10 mouse cellular contexts compared by ENCODE assay signal in the genomic region with DNA sequence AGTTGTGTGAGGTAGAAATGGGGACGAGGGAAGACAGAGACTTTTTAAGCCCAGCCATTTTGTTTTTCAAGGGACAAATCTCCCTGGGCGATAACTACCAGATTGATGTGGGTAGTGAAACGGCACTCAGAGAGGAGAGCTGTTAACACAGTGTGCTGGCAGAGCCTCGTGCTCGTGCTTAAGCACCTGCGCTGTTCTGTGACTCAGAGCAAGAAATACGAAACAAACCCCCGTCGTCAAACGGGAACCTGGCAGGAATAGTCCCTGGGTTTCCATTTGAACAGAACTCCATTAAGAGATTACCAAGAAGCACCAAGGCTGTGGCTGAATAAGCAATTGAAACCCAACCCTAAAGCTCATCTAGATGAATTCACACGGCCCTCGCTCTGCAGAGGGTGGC.
DNase-seq lines count a peak whose midpoint lies in the region; ATAC-seq lines count a peak whose summit lies in the region.
"Had no signal": no experiment of that assay in that cellular context is flagged by ENCODE, and none has a peak within 500 bp of the region (broad histone marks: within the 10 kb centered on the region; RNA-seq: fewer than 3 reads in every experiment).

No protein-coding gene starts in this region.

- H3K4me3 ChIP-seq in embryonic facial prominence, embryonic 14.5 days (ENCODE audit: low read depth, low read length): no peak overlapping the region
- no peak overlapping the region for H3K4me3 ChIP-seq in limb, embryonic 13.5 days
- H3K4me3 ChIP-seq: liver, embryonic 15.5 days; myocyte had no signal

- H3K4me1 ChIP-seq in embryonic facial prominence, embryonic 14.5 days (ENCODE audit: control insufficient read depth, insufficient read depth, low read length): peaks cover 42% of the 10 kb centered on the region
- H3K4me1 ChIP-seq in limb, embryonic 13.5 days: peaks cover 61% of the 10 kb centered on the region
- H3K4me1 ChIP-seq: liver, embryonic 15.5 days had no signal

- H3K4me2 ChIP-seq in embryonic facial prominence, embryonic 14.5 days (ENCODE audit: low read depth, low read length): no peak overlapping the region; the same call in 1 of the 2 replicates
- peak overlapping the region; percentile 16; the same call in 1 of the 2 replicates for H3K4me2 ChIP-seq in limb, embryonic 13.5 days (replicated peaks)
- H3K4me2 ChIP-seq: liver, embryonic 15.5 days had no signal

- no peaks in the 10 kb centered on the region for H3K36me3 ChIP-seq in embryonic facial prominence, embryonic 14.5 days (ENCODE audit: control insufficient read depth, insufficient read depth, low read length)
- no peaks in the 10 kb centered on the region for H3K36me3 ChIP-seq in limb, embryonic 13.5 days
- H3K36me3 ChIP-seq: liver, embryonic 15.5 days had no signal

- DNase-seq in frontal cortex, postnatal 25 days (ENCODE audit: low spot score in 2 of 2): no peak
- DNase-seq in left cerebral cortex, adult 18-20 months (ENCODE audit: low spot score in 2 of 2): peak; percentile 73 to 76
- DNase-seq in left cerebral cortex, postnatal 10 days (ENCODE audit: extremely low spot score in 1 of 2, low spot score in 2 of 2): no peak
- peak; percentile 51 for DNase-seq in embryonic facial prominence, embryonic 14.5 days (ENCODE audit: low spot score)
- no peak for DNase-seq in kidney, adult 9 months
- no peak for DNase-seq in ovary, postnatal 36 days (ENCODE audit: low spot score)

- WGBS in embryonic facial prominence, embryonic 14.5 days: 53% methylated on average over 12 of the region's 12 CpGs
- WGBS in limb, embryonic 13.5 days: 38% methylated on average over 12 of the region's 12 CpGs

- peak; percentile 78 for ATAC-seq in frontal cortex, adult (ENCODE audit: low TSS enrichment)
- ATAC-seq in embryonic facial prominence, embryonic 14.5 days (ENCODE audit: low read depth): peak; percentile 70; the same call in 1 of the 2 replicates
- ATAC-seq in limb, embryonic 13.5 days (ENCODE audit: low FRiP score, low read depth): no peak

- no peak overlapping the region for H3K9ac ChIP-seq in embryonic facial prominence, embryonic 14.5 days (ENCODE audit: low read depth, low read length)
- no peak overlapping the region for H3K9ac ChIP-seq in limb, embryonic 13.5 days
- H3K9ac ChIP-seq: liver, embryonic 15.5 days had no signal

- no peak overlapping the region for H3K27ac ChIP-seq in embryonic facial prominence, embryonic 14.5 days (replicated peaks; ENCODE audit: low read depth, low read length)
- H3K27ac ChIP-seq in limb, embryonic 13.5 days: no peak overlapping the region
- H3K27ac ChIP-seq: liver, embryonic 15.5 days had no signal

- no peaks in the 10 kb centered on the region for H3K9me3 ChIP-seq in embryonic facial prominence, embryonic 14.5 days (ENCODE audit: control insufficient read depth, low read length)
- H3K9me3 ChIP-seq in limb, embryonic 13.5 days: no peaks in the 10 kb centered on the region
- H3K9me3 ChIP-seq: liver, embryonic 15.5 days had no signal

- no peaks in the 10 kb centered on the region for H3K27me3 ChIP-seq in embryonic facial prominence, embryonic 14.5 days (replicated peaks; ENCODE audit: control insufficient read depth, insufficient read depth, low read length)
- H3K27me3 ChIP-seq in limb, embryonic 13.5 days: no peaks in the 10 kb centered on the region
- H3K27me3 ChIP-seq: liver, embryonic 15.5 days had no signal

- intact Hi-C loops in left cerebral cortex, postnatal 10 days (cut with DNase I): no loop called here

Comparison
In these comparisons a context has a peak if more than half of its experiments do, and no peak if none do; other contexts are left out.
1. DNase-seq: peak in left cerebral cortex, adult 18-20 months (2 of 2) and embryonic facial prominence, embryonic 14.5 days (single experiment); none in frontal cortex, postnatal 25 days (0 of 2), left cerebral cortex, postnatal 10 days (0 of 2), kidney, adult 9 months (single experiment) and ovary, postnatal 36 days (single experiment).